Mouse (Mus musculus) stomach, embryonic 16.5 days (tissue): ENCODE results near the gene Grn. TPM values are rescaled to one million over a fixed set of nuclear protein-coding genes. Genes with fewer than 3 reads are reported as not detected.

Experiments
- ATAC-seq: fragments of 200-750 bp; cut with Nextera tagmentation; 2 replicates; pipeline ENCODE4 v1.8.0; 2017; ENCODE audit warnings: moderate number of reproducible peaks, moderate TSS enrichment; ENCODE audit not compliant: insufficient read depth, low FRiP score
- H3K27ac ChIP-seq: fragments of 300-500 bp; sonication (generic); 2 replicates; pipeline ENCODE4 v1.5.1; 2014; ENCODE audit warnings: low read length
- H3K27me3 ChIP-seq: fragments of 300-500 bp; sonication (generic); 2 replicates; pipeline ENCODE4 v1.6.1; 2014; ENCODE audit warnings: low read length, control low read depth, mixed read lengths; ENCODE audit not compliant: control insufficient read depth, insufficient read depth
- H3K36me3 ChIP-seq: fragments of 300-500 bp; sonication (generic); 2 replicates; pipeline ENCODE4 v1.6.1; 2014; ENCODE audit warnings: low read length; ENCODE audit not compliant: control insufficient read depth, insufficient read depth
- H3K4me1 ChIP-seq: fragments of 300-500 bp; sonication (generic); 2 replicates; pipeline ENCODE4 v1.6.1; 2014; ENCODE audit warnings: low read length, control low read depth, mixed read lengths; ENCODE audit not compliant: control insufficient read depth, insufficient read depth
- H3K4me2 ChIP-seq: fragments of 300-500 bp; sonication (generic); 2 replicates; pipeline ENCODE4 v1.6.1; 2014; ENCODE audit warnings: low read depth, low read length, mixed read lengths
- H3K4me3 ChIP-seq: fragments of 300-500 bp; sonication (generic); replicated peaks from 2 replicates; pipeline ENCODE4 v1.5.1; 2014; ENCODE audit warnings: mild to moderate bottlenecking, low read length
- H3K9ac ChIP-seq: fragments of 300-500 bp; sonication (generic); 2 replicates; pipeline ENCODE4 v1.6.1; 2014; ENCODE audit warnings: low read length
- H3K9me3 ChIP-seq: fragments of 300-500 bp; sonication (generic); replicated peaks from 2 replicates; pipeline ENCODE4 v1.6.1; 2016; ENCODE audit warnings: low read length, control low read depth; ENCODE audit not compliant: control insufficient read depth
- WGBS: fragments of 180-500 bp; shearing (Covaris S2); extraction: QIAGEN DNeasy Blood & Tissue Kit; methylation state at CpG from one replicate; pipeline ENCODE4 v1.1.7; 2014; 5-methylcytosine and 5-hydroxymethylcytosine counted together
- polyA plus RNA-seq: library from polyadenylated mRNA; unstranded; fragments of >200 nt; fragmentation: Nextera tagmentation; extraction: Ambion mirVana; gene quantifications from 2 replicates; pipeline ENCODE4 v1.2.1, GENCODE M21; 2015

The Grn gene
- polyA plus RNA-seq, 1 experiment from 2014 or later: 187 TPM

DNA sequence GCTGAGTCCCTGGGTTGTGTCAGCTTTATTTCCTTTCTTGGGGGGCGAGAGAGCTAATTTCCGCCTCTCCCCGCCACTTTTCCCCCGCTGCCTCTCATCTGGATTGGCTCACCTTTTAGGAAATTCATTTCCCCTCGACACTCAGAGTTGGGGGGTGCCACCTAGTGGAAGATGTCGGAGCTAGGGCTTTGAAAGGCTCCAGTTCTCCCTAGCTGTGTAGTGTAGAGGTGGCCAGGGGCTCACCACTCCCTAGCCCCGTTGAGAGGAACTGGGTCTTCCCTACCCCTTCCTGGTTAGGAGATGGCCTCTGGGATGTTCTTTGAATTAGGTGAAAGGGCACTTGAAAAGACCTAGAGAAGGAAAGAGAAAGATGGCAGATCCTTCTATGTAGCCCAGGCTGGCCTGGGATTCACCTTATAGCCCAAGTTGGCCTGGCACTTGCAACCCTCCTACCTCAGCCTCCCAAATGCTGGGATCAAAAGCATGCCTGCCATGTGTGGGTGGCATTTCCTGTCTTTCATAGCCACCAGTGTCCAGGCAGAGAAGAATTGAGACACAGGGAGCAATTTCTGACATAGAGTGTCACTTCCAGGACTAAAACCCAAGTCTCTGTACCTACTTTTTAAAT, 1.0 kb downstream of the Grn start:
- H3K9ac ChIP-seq: peak overlapping the region; percentile 79
- peaks cover 21% of the 10 kb centered on the region for H3K4me1 ChIP-seq
- H3K4me3 ChIP-seq: peak overlapping the region; percentile 73
- H3K9me3 ChIP-seq: no peaks in the 10 kb centered on the region
- H3K4me2 ChIP-seq: peak overlapping the region; percentile 95
- H3K36me3 ChIP-seq: 0 out of 2 replicates have a peak, but pooled peaks cover 13% of the 10 kb centered on the region
- WGBS: 1% methylated on average over 7 of the region's 7 CpGs
- peak overlapping the region; percentile 85 for H3K27ac ChIP-seq
- peak; percentile 46; the same call in 1 of the 2 replicates for ATAC-seq
- H3K27me3 ChIP-seq: no peaks in the 10 kb centered on the region

DNA sequence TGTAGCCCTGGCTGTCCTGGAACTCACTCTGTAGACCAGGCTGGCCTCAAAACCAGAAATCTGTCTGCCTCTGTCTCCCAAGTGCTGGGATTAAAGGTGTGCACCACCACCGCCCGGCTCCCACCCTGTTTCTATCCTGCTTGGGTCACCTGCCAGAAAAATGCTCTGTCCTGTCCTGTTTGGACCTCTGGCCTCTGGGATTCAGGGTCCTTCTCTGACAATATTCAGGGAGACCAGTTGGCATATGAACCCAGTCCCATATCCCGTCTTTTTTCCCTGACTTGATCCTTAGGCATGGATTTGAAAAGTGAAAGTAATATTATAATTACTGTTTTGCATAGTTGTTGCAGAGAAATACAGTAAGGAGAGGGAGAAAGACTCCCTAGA, 1.6 kb downstream of the Grn start:
- no peaks in the 10 kb centered on the region for H3K27me3 ChIP-seq
- peak overlapping the region; percentile 38 for H3K9ac ChIP-seq
- peaks cover 21% of the 10 kb centered on the region for H3K4me1 ChIP-seq
- 78% methylated on average over 3 of the region's 3 CpGs for WGBS
- H3K9me3 ChIP-seq: no peaks in the 10 kb centered on the region
- H3K4me2 ChIP-seq: peak overlapping the region; percentile 1; the same call in 1 of the 2 replicates
- ATAC-seq: no peak
- 0 out of 2 replicates have a peak overlapping the region, but pooled peaks have one; percentile 27 for H3K27ac ChIP-seq
- H3K36me3 ChIP-seq: 0 out of 2 replicates have a peak, but pooled peaks cover 15% of the 10 kb centered on the region
- 0 out of 2 replicates have a peak overlapping the region, but pooled peaks have one; percentile 6 for H3K4me3 ChIP-seq

DNA sequence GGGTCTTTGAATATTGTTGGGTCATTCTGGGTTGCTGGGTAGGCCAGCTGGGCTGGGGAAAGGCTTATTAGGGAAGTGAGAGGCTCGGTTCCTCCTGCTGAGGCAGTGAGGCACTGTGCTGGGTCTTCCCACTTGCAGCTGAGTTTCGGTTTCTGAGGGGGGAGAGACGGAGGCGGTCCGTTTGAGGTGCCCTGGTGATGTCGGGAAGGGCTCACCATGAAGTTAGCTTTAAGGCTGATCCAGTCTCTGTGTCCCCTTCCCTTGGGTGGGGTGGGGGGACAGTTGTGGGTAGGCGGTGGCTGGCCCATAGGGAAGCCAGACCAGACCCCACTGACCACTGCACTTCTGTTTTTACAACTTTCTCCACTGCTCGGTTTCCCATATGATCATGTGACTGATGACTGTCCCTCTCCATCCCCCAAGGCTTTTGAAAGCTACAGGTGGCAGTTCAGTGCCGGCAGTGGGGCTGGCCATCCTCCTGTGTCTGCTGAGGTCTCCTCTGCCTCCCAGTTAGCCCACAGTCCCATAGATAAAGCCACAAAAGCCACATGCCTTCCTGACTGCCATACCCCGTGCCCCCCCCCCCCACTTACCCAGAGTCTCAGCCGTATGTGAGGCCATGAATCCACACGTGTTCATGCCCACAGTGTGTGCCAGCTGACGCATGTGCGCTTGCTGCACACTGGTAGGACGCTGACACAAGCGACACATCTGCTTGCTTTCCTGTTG, 2.2 kb downstream of the Grn start:
- peak overlapping the region; percentile 1; the same call in 1 of the 2 replicates for H3K4me2 ChIP-seq
- H3K4me3 ChIP-seq: 0 out of 2 replicates have a peak overlapping the region, but pooled peaks have one; percentile 6
- H3K27me3 ChIP-seq: no peaks in the 10 kb centered on the region
- H3K4me1 ChIP-seq: peaks cover 25% of the 10 kb centered on the region
- 0 out of 2 replicates have a peak, but pooled peaks cover 15% of the 10 kb centered on the region for H3K36me3 ChIP-seq
- H3K27ac ChIP-seq: 0 out of 2 replicates have a peak overlapping the region, but pooled peaks have one; percentile 27
- no peaks in the 10 kb centered on the region for H3K9me3 ChIP-seq
- no peak for ATAC-seq
- 59% methylated on average over 16 of the region's 16 CpGs for WGBS
- peak overlapping the region; percentile 38 for H3K9ac ChIP-seq

DNA sequence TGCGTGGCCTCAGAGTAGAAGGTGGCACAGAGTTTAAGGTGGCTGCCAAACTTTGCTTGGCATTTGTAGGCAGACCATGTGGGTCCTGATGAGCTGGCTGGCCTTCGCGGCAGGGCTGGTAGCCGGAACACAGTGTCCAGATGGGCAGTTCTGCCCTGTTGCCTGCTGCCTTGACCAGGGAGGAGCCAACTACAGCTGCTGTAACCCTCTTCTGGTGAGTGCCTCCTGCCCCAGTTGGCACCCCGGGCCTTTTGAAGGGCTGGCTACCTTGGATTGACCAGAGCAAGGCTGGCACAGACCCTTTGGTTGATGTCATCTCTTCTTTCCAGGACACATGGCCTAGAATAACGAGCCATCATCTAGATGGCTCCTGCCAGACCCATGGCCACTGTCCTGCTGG, 2.8 kb downstream of the Grn start:
- no peaks in the 10 kb centered on the region for H3K9me3 ChIP-seq
- 0 out of 2 replicates have a peak, but pooled peaks cover 15% of the 10 kb centered on the region for H3K36me3 ChIP-seq
- WGBS: 89% methylated on average over 6 of the region's 6 CpGs
- no peaks in the 10 kb centered on the region for H3K27me3 ChIP-seq
- H3K9ac ChIP-seq: 0 out of 2 replicates have a peak overlapping the region, but pooled peaks have one; percentile 7
- no peak overlapping the region for H3K27ac ChIP-seq
- peaks cover 31% of the 10 kb centered on the region for H3K4me1 ChIP-seq
- H3K4me3 ChIP-seq: no peak overlapping the region
- ATAC-seq: no peak
- no peak overlapping the region for H3K4me2 ChIP-seq

DNA sequence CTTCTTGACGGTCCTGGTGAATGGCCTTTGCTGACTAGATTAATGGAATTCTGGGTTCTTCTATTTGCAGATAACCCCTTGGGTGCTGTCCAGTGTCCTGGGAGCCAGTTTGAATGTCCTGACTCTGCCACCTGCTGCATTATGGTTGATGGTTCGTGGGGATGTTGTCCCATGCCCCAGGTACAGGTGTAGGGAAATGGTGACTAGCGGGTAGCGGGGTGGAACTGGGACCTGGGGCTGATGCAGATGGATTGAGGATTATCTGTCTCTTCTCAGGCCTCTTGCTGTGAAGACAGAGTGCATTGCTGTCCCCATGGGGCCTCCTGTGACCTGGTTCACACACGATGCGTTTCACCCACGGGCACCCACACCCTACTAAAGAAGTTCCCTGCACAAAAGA, 3.8 kb downstream of the Grn start:
- Histone ChIP-seq H3K27me3 (no peaks in the 10 kb centered on the region), H3K27ac (no peak overlapping the region; the same call in 1 of the 2 replicates), H3K9me3 (no peaks in the 10 kb centered on the region), H3K36me3 (0 out of 2 replicates have a peak, but pooled peaks cover 15% of the 10 kb centered on the region), H3K4me3 (no peak overlapping the region), H3K4me1 (peaks cover 39% of the 10 kb centered on the region), H3K4me2 (no peak overlapping the region), H3K9ac (no peak overlapping the region)
- WGBS: 88% methylated on average over 7 of the region's 7 CpGs
- no peak for ATAC-seq

DNA sequence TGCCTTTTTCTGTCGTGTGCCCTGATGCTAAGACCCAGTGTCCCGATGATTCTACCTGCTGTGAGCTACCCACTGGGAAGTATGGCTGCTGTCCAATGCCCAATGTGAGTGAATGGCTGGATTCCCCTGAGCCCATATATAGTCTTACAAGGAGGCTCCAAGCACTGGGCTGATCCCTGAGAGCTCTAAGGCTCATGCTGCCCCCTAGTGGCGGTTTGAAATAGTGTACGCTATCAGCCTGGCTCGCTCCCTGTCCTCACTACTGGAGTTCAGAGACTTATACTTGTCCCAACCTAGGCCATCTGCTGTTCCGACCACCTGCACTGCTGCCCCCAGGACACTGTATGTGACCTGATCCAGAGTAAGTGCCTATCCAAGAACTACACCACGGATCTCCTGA, 4.3 kb downstream of the Grn start:
- Histone ChIP-seq H3K27me3 (no peaks in the 10 kb centered on the region), H3K4me3 (no peak overlapping the region), H3K4me2 (no peak overlapping the region), H3K36me3 (0 out of 2 replicates have a peak, but pooled peaks cover 15% of the 10 kb centered on the region), H3K27ac (no peak overlapping the region; the same call in 1 of the 2 replicates), H3K4me1 (peaks cover 38% of the 10 kb centered on the region), H3K9ac (0 out of 2 replicates have a peak overlapping the region, but pooled peaks have one; percentile 13), H3K9me3 (no peaks in the 10 kb centered on the region)
- 13% methylated on average over 7 of the region's 7 CpGs for WGBS
- ATAC-seq: 0 out of 2 replicates have a peak, but pooled peaks have one; percentile 8

DNA sequence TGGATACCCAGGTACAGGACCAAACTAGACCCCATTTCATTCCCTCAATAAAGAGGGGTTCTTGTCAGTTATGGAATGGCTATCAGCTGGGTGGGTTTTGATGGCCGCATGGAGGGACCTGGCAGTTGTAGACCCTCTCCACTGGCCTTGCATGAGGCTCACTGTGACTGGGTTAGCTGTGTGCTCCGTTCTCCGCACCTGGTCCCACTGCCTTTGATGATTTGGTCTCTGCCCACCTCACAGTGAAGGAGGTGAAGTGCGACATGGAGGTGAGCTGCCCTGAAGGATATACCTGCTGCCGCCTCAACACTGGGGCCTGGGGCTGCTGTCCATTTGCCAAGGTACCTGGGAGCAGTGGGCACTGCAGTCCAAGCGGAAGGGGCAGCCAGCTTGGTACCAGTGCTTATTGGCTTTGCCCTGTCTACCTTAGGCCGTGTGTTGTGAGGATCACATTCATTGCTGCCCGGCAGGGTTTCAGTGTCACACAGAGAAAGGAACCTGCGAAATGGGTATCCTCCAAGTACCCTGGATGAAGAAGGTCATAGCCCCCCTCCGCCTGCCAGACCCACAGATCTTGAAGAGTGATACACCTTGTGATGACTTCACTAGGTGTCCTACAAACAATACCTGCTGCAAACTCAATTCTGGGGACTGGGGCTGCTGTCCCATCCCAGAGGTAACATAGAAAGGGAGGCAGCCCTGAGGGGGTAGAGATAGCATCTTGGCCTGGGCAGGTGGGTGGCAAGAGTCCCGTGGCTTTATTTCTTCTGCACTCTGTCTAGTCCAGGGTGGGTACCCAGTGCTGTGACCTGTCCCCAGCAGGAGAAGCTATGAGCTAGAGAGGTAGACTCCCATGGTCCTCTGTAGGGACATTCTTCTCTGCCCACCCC, 4.9 kb downstream of the Grn start:
- Histone ChIP-seq H3K36me3 (0 out of 2 replicates have a peak, but pooled peaks cover 18% of the 10 kb centered on the region), H3K27me3 (no peaks in the 10 kb centered on the region), H3K4me2 (no peak overlapping the region), H3K9ac (no peak overlapping the region), H3K9me3 (no peaks in the 10 kb centered on the region), H3K27ac (no peak overlapping the region), H3K4me1 (peaks cover 33% of the 10 kb centered on the region), H3K4me3 (no peak overlapping the region)
- WGBS: 91% methylated on average over 11 of the region's 11 CpGs
- ATAC-seq: no peak

DNA sequence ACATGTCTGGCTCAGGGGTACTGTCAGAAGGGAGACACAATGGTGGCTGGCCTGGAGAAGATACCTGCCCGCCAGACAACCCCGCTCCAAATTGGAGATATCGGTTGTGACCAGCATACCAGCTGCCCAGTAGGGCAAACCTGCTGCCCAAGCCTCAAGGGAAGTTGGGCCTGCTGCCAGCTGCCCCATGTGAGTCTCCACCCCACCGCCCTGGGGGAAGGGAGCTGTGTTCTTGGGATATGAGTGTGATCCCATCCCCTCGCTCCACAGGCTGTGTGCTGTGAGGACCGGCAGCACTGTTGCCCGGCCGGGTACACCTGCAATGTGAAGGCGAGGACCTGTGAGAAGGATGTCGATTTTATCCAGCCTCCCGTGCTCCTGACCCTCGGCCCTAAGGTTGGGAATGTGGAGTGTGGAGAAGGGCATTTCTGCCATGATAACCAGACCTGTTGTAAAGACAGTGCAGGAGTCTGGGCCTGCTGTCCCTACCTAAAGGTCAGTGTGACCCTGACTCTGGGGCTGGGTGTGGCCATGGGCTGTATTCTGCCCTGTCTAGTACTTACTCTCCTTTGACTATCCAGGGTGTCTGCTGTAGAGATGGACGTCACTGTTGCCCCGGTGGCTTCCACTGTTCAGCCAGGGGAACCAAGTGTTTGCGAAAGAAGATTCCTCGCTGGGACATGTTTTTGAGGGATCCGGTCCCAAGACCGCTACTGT, 5.8 kb downstream of the Grn start:
- Histone ChIP-seq H3K9me3 (no peaks in the 10 kb centered on the region), H3K27me3 (no peaks in the 10 kb centered on the region), H3K4me3 (no peak overlapping the region), H3K27ac (peak overlapping the region; percentile 33; the same call in 1 of the 2 replicates), H3K4me2 (no peak overlapping the region), H3K36me3 (0 out of 2 replicates have a peak, but pooled peaks cover 19% of the 10 kb centered on the region), H3K4me1 (peaks cover 33% of the 10 kb centered on the region), H3K9ac (no peak overlapping the region)
- WGBS: 92% methylated on average over 18 of the region's 18 CpGs
- ATAC-seq: no peak
